Mouse (Mus musculus) cerebellum, adult 11-12 months (tissue): ENCODE measurements around the gene Spatc1l.

Source experiments
- DNase-seq: peaks from one replicate; pipeline ENCODE4 v3.0.0; 2022

Gene Spatc1l

GRCm38 (mm10) chr10:76602690-76603089 lies 40.6 kb downstream of the Spatc1l start:
- peak; percentile 12 for DNase-seq

GRCm38 (mm10) chr10:76612473-76612872 lies 50.4 kb downstream of the Spatc1l start:
- no peak for DNase-seq
